Mouse (Mus musculus): ENCODE data around the gene AU040320.

The AU040320 gene

DNA sequence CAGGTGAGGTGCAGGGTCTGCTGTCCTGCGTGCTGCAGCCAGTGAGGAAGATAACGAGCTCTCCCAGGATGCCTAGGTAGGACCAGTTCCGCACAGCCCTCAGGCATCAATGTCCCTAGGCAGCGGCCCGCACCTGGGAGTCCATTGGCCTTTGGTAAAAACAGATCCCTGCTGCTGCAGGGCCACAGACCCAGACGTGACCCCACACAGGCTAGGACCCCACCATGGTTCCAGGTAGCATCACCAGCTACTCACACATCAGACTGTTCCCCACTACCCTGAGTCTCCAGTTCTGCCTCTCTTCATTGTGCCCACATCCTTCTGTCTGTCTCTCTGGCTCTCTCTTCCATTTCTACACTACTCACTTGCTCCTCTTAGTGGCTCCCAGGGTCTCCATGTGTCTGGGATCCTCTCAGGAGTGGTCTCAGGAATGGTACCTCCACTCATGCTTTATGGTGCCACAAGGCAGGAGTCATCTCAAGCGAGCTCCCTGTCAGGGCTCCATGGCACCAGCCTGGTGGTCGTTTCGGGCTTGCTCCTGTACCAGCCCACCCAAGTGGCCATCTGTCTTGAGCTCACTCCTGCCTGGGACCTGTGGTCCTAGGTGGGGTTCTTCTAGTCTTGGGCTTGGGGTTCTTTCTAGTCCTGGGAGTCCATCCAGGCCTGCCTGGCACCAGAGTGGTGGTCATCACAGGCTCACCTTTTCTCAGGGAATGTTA is 107.1 kb downstream of the AU040320 start:
- no peak for DNase-seq (ENCODE audit: low read depth)

DNA sequence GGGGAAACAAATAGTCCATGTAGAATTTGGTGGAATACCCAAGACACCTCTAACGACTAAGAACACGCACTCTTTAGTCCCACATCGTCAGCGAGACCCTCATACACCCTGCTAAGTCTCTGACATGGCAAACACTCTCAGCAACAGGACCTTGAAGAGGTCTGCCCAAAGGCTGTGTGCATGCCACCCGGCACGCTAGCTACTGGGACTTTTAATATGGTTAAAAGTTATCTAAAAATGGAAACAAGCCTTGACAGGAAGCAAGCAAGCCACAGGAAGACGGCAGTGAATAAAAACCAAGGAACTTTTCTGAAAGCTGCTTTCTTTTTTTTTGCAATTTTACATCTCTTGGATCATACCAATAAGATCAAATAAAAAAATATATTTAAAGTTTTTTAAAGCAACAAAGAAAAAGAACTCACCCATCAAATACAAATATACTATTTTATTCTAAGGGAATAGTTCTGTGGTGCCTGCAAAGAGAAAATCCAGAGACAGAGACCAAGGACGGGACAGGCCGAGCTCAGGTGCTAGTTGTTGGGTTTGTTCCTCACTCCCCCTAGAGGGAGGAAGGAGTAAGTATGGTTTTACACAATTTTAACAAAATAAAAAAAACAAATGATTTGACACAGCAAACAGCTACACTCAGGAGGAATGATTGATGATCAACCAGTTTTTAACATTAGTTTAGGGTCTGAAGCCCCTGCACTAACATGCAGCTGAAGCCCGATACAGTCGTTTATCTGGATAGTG is 108.3 kb downstream of the AU040320 start:
- no peak for DNase-seq (ENCODE audit: low read depth)

DNA sequence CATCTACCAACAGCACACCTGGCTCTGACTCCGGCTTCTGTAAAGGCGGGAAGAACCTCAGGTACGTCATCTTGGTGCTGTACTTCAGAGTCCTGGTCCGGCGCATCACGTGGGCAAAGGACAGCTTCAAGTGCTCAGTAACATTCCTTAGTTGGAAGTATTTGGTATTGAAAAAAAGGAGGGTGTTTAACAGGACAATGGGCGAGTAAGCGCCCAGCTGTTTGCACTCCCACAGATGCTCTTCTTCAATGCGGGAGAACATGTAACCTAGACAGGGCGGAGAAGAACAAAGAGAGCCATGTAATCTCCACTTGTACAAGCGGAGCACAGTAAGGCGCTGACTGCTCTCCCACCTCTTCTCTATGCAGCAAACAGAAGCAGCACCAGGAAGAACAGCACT is 115.4 kb downstream of the AU040320 start:
- no peak for DNase-seq (ENCODE audit: low read depth)

DNA sequence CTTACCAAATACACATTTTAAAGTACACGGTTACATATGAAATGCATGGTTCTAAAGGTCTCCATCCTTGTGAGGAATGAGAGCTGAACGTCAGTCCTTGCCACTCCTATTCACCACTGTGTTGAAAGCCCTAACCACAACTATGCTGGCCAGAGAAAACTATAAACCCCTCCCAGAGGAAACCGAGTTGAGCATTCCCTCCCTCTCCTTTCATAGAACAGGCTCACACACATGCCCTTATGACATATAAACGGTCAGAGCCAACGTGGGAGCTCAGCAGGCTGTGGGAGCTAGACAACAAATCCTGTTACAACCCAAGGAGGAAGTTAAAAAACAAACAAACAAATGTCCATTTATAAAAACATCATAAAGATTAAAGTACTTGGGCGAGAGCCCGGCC is 119.4 kb downstream of the AU040320 start:
- DNase-seq (ENCODE audit: low read depth): no peak

DNA sequence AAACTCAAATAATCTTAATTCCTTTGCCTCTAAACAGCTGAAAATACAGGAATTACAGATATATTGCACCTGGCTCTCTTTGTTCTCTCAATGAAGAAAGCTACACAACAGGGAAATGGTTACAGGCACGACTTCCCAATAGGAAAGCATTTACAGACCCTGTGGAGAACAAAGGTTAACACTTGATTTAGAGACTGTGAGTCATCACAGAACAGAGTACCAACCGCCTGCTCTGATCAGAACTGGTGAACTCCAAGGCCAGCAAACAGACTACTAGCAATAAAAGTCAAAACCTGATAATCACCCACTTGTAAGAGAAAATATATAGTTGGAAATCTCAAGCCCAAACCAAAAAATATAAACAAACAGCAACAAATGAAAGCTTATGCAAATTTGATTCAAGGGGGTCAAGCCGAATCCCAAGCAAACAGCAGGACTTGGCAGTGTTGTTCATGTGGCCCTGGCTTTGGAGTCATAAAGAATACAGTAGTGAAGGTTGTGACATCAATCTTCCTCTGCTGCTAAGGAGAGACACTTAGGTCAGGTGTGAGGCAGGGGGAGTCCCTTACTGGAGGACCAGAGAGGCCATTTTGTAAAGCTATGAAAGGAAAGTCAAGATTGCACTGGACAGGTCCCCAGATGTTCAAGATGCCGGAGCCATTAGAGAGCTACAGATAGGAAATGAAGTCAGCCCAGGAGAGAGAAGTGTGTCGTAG is 126.4 kb downstream of the AU040320 start:
- DNase-seq (ENCODE audit: low read depth): no peak

DNA sequence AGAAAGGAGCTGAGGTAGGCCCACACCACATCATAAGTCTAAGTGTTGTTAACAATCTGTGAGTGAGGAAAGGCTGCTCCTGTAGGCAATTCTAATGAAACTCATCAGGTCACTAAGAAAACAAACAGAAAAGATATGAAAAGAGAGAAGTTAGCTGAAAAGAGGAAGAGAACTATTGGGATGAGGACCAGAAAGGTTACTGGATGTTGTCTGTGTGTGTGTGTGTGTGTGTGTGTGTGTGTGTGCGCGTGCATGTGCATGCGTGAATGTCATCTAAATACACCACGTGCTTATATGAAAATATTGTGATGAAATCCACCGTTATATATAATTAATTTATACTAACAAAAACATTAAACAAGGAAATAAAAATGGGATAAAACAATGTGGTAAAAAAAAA is 130.3 kb downstream of the AU040320 start:
- DNase-seq (ENCODE audit: low read depth): no peak

DNA sequence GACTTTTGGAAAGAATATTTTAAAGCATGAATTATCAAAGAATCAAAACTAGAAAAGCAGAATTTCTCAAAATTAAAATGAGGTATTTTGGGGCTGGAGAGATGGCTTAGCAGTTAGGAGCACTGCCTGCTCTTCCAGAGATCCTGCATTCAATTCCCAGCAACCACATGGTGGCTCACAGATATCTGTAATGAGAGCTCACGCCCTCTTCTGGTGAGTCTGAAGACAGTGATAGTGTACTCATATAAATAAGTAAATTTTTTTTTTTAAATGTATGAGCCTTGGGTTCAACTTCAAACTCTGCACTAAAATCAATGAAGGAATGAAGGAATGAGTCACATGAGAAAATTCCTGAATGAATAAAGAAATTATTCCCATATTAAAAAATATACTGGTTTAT is 132.6 kb downstream of the AU040320 start:
- DNase-seq (ENCODE audit: low read depth): no peak

DNA sequence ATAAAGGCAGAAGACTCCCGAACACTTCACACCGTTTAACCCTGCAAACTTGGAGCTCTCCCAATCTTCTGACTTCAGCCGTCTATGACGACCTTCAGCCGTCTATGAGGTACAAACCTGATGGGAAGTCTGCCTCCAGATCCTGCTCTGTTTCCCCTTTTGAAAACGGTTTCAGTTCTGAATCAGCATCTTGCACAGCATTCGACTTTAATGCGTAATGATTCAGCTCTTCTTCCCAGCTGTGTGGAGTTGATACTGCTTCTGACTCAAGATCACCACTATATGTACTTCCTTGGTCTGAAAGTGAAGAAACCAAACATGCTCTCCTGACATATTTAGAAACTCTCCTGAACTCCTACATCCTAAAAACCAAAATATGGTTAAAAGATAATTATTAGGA is 136.5 kb downstream of the AU040320 start:
- DNase-seq (ENCODE audit: low read depth): no peak

Data from c-Kit-positive CD71-negative TER-119-negative erythroid progenitor cells, embryonic 14.5 days (primary cell).